Mouse (Mus musculus) v-Abl transformed pro-B cells (cell line): ENCODE results near the gene Muc20.

Experiments
- in situ Hi-C, 2 experiments: fragments of 400-800 bp; cut with MboI; formaldehyde crosslinking; loops; one replicate each; pipeline ENCODE4 v1.15.1; 2025; ENCODE audit not compliant: unreplicated experiment in 2 of 2

The Muc20 gene

GRCm38 (mm10) chr16:32803252-32803853, 6.1 kb upstream of the Muc20 start:
- in situ Hi-C loops: loop anchor here (25.0 kb wide), 1 partner anchor 1309 kb away; no protein-coding TSS in a partner anchor

- in situ Hi-C loops: no loop called here
These were observed 384 bp downstream of the Muc20 start for GRCm38 (mm10) chr16:32796676-32797425.

- in situ Hi-C loops: no loop called here
These were observed 2.1 kb downstream of the Muc20 start for GRCm38 (mm10) chr16:32795177-32795576.

- in situ Hi-C loops: no loop called here
These were observed 7.2 kb downstream of the Muc20 start for GRCm38 (mm10) chr16:32790056-32790455.

- in situ Hi-C loops: no loop called here
These were observed 12.4 kb downstream of the Muc20 start for GRCm38 (mm10) chr16:32784840-32785239.

GRCm38 (mm10) chr16:32783324-32784062, 13.7 kb downstream of the Muc20 start:
- in situ Hi-C loops: no loop called here

GRCm38 (mm10) chr16:32778956-32779355, 18.3 kb downstream of the Muc20 start:
- in situ Hi-C loops: no loop called here

GRCm38 (mm10) chr16:32776676-32777075, 20.6 kb downstream of the Muc20 start:
- in situ Hi-C loops: no loop called here

- in situ Hi-C loops: no loop called here
These were observed 30.3 kb downstream of the Muc20 start for GRCm38 (mm10) chr16:32766904-32767303.

GRCm38 (mm10) chr16:32764961-32765360, 32.3 kb downstream of the Muc20 start:
- in situ Hi-C loops: no loop called here

- in situ Hi-C loops: no loop called here
These were observed 32.7 kb downstream of the Muc20 start for GRCm38 (mm10) chr16:32764550-32764949.

GRCm38 (mm10) chr16:32750242-32751127, 46.8 kb downstream of the Muc20 start:
- in situ Hi-C loops: no loop called here

GRCm38 (mm10) chr16:32745852-32746251, 51.4 kb downstream of the Muc20 start:
- in situ Hi-C loops: no loop called here

- in situ Hi-C loops: no loop called here
These were observed 54.5 kb downstream of the Muc20 start for GRCm38 (mm10) chr16:32742712-32743111.

GRCm38 (mm10) chr16:32741366-32741765, 55.9 kb downstream of the Muc20 start:
- in situ Hi-C loops: no loop called here

- in situ Hi-C loops: no loop called here
These were observed 57.1 kb downstream of the Muc20 start for GRCm38 (mm10) chr16:32740003-32740663.

- in situ Hi-C loops: no loop called here
These were observed 61.2 kb downstream of the Muc20 start for GRCm38 (mm10) chr16:32736022-32736421.

GRCm38 (mm10) chr16:32735586-32735985, 61.6 kb downstream of the Muc20 start, which contains the start of gene Muc4:
TSS of gene Muc4 (plus strand) at chr16:32735886.
- in situ Hi-C loops: no loop called here

- in situ Hi-C loops: no loop called here
These were observed 64.0 kb downstream of the Muc20 start for GRCm38 (mm10) chr16:32733213-32733612.

- in situ Hi-C loops: no loop called here
These were observed 68.5 kb downstream of the Muc20 start for GRCm38 (mm10) chr16:32728730-32729129.
